30 mouse cellular contexts compared by ENCODE assay signal in the genomic region with DNA sequence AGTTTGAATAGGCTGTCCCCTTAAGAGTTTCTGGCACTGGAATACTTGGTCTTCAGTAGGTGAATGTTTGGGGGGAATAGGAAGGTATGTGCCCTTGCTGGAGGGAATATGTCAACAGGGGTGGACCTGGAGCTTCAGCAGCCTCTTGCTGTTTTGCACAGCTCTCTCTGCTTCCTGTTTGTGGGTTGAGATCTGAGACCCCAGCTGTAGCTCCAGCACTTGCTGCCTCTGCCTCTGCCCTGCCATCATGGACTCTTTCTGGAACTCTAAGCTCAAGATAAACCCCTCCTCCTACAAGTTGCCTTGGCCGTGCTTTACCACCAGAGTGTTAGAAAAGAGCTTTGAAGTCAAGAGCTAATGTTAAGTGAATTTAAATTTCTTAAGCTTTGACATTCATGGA. TPM values are rescaled to one million over a fixed set of nuclear protein-coding genes. Genes with fewer than 3 reads are reported as not detected.
DNase-seq lines count a peak whose midpoint lies in the region; ATAC-seq and TF ChIP-seq lines count a peak whose summit lies in the region.
"Had no signal": no experiment of that assay in that cellular context is flagged by ENCODE, and none has a peak within 500 bp of the region (broad histone marks: within the 10 kb centered on the region; RNA-seq: fewer than 3 reads in every experiment).

No protein-coding gene starts in this region.

- no peak overlapping the region for H3K9ac ChIP-seq in heart, adult 2 months (ENCODE audit: low read depth, low read length)
- no peak overlapping the region for H3K9ac ChIP-seq in heart, embryonic 15.5 days
- H3K9ac ChIP-seq: embryonic facial prominence, embryonic 12.5 days; hindbrain, embryonic 15.5 days; kidney, embryonic 15.5 days; liver, embryonic 12.5 days; liver, postnatal 0 days had no signal

- intact Hi-C loops in heart, adult 2 months (cut with DNase I) = loop anchor here (1.0 to 10.0 kb wide), 3 partner anchors 47 to 369 kb away; partner anchors contain the start of gene Qser1
- intact Hi-C loops in heart, postnatal 25 days (cut with DNase I) = loop anchor here (10.0 kb wide), 1 partner anchor 309 kb away; no protein-coding TSS in a partner anchor
- intact Hi-C loops in left cerebral cortex, postnatal 25 days (cut with DNase I) = loop anchor here (5.0 to 10.0 kb wide), 2 partner anchors 46 to 411 kb away; partner anchors contain the start of gene Hipk3

- no peak for TF ChIP-seq CTCF in heart, adult 2 months (IDR thresholded peaks at IDR 0.05)
- TF ChIP-seq CTCF in thymus, adult 2 months (IDR thresholded peaks at IDR 0.05; ENCODE audit: borderline replicate concordance, control insufficient read depth, extremely low read depth, insufficient read depth, low read length, poor library complexity) = no peak

- H3K4me1 ChIP-seq in heart, adult 2 months (ENCODE audit: control insufficient read depth, insufficient read depth, low read length) = peaks cover 19% of the 10 kb centered on the region
- H3K4me1 ChIP-seq in heart, embryonic 15.5 days (replicated peaks) = peaks cover 30% of the 10 kb centered on the region
- H3K4me1 ChIP-seq in thymus, adult 2 months (replicated peaks; ENCODE audit: control insufficient read depth, insufficient read depth, low read length) = peaks cover 3% of the 10 kb centered on the region; the same call in 1 of the 2 replicates
- H3K4me1 ChIP-seq: hindbrain, embryonic 10.5 days; hindbrain, embryonic 15.5 days; kidney, embryonic 15.5 days had no signal

- H3K79me2 ChIP-seq in heart, adult 2 months (replicated peaks; ENCODE audit: control insufficient read depth, insufficient read depth, low read length) = peaks cover 10% of the 10 kb centered on the region

- H3K36me3 ChIP-seq in heart, adult 2 months (ENCODE audit: control insufficient read depth, insufficient read depth, low read length) = peaks cover 30% of the 10 kb centered on the region
- peaks cover 14% of the 10 kb centered on the region for H3K36me3 ChIP-seq in heart, embryonic 15.5 days
- no peaks in the 10 kb centered on the region for H3K36me3 ChIP-seq in thymus, adult 2 months (ENCODE audit: control insufficient read depth, insufficient read depth, low read length)
- H3K36me3 ChIP-seq: embryonic facial prominence, embryonic 12.5 days had no signal

- TF ChIP-seq POLR2A in heart, adult 2 months (IDR thresholded peaks at IDR 0.05; ENCODE audit: insufficient read depth, low read depth, low read length) = no peak
- TF ChIP-seq POLR2A in thymus, adult 2 months (IDR thresholded peaks at IDR 0.05; ENCODE audit: control insufficient read depth, extremely low read depth, insufficient read depth, low read length, poor library complexity) = no peak

- no peak for ATAC-seq in heart, embryonic 15.5 days (replicated peaks; ENCODE audit: insufficient number of reproducible peaks, insufficient read depth, low FRiP score, low read depth)
- ATAC-seq: CD4-positive, CD25-positive, alpha-beta regulatory T cell, adult 4 months; forebrain, embryonic 14.5 days; inflammation-experienced regulatory T-cells, adult 6 months; liver, embryonic 12.5 days; liver, postnatal 0 days; midbrain, embryonic 16.5 days had no signal

- no peak overlapping the region for H3K4me3 ChIP-seq in heart, adult 2 months
- no peak overlapping the region for H3K4me3 ChIP-seq in heart, embryonic 15.5 days
- H3K4me3 ChIP-seq in thymus, adult 2 months (ENCODE audit: control insufficient read depth, insufficient read depth, low read length) = no peak overlapping the region
- H3K4me3 ChIP-seq: embryonic facial prominence, embryonic 12.5 days; hindbrain, embryonic 10.5 days; hindbrain, embryonic 15.5 days; kidney, embryonic 15.5 days; liver, embryonic 12.5 days had no signal

- H3K9me3 ChIP-seq in heart, embryonic 15.5 days (replicated peaks) = no peaks in the 10 kb centered on the region
- H3K9me3 ChIP-seq: embryonic facial prominence, embryonic 12.5 days; hindbrain, embryonic 10.5 days; hindbrain, embryonic 15.5 days; kidney, embryonic 15.5 days; liver, embryonic 12.5 days had no signal

- H3K27ac ChIP-seq in heart, adult 2 months = peak overlapping the region; percentile 60; the same call in 1 of the 2 replicates
- H3K27ac ChIP-seq in heart, embryonic 15.5 days = 0 out of 2 replicates have a peak overlapping the region, but pooled peaks have one; percentile 70
- no peak overlapping the region for H3K27ac ChIP-seq in thymus, adult 2 months (ENCODE audit: control insufficient read depth, insufficient read depth, low read length)
- H3K27ac ChIP-seq: embryonic facial prominence, embryonic 12.5 days; hindbrain, embryonic 10.5 days; hindbrain, embryonic 15.5 days; kidney, embryonic 15.5 days; liver, embryonic 12.5 days had no signal

- no peak for DNase-seq in heart, adult 2 months
- no peak for DNase-seq in heart, adult 18-20 months
- DNase-seq in heart, postnatal 25 days (ENCODE audit: low spot score) = no peak
- DNase-seq in thymus, adult 2 months = peak; percentile 33
- peak; percentile 29 to 53 for DNase-seq in thymus, postnatal 36 days
- no peak for DNase-seq in layer of hippocampus, postnatal 10 days (ENCODE audit: low spot score in 2 of 2)
- DNase-seq in left cerebral cortex, postnatal 25 days (ENCODE audit: low spot score in 2 of 2) = no peak
- DNase-seq: adrenal gland, postnatal 14 days; cerebellum, adult 11 months; cerebellum, adult 9-10 months; embryo, embryonic 11 days; gastrocnemius, postnatal 36 days; kidney, adult 18-20 months; kidney, postnatal 25 days; left cerebral cortex, postnatal 4 days; liver, postnatal 0 days; lung, postnatal 36 days; right cerebral cortex, adult 18-20 months had no signal

- no peak overlapping the region for H3K4me2 ChIP-seq in heart, embryonic 15.5 days
- H3K4me2 ChIP-seq: embryonic facial prominence, embryonic 12.5 days; hindbrain, embryonic 15.5 days; kidney, embryonic 15.5 days; liver, embryonic 12.5 days; midbrain, embryonic 11.5 days had no signal

- 40% methylated on average over 1 of the region's 1 CpGs for WGBS in heart, adult 2 months
- 40% methylated on average over 1 of the region's 1 CpGs for WGBS in heart, embryonic 15.5 days
- 13% methylated on average over 1 of the region's 1 CpGs for WGBS in thymus, adult 2 months

- no peaks in the 10 kb centered on the region for H3K27me3 ChIP-seq in heart, adult 2 months (ENCODE audit: control insufficient read depth, insufficient read depth, low read length)
- no peaks in the 10 kb centered on the region for H3K27me3 ChIP-seq in heart, embryonic 15.5 days
- no peaks in the 10 kb centered on the region for H3K27me3 ChIP-seq in thymus, adult 2 months (ENCODE audit: control insufficient read depth, insufficient read depth, low read length)
- H3K27me3 ChIP-seq: embryonic facial prominence, embryonic 12.5 days; hindbrain, embryonic 15.5 days; kidney, embryonic 15.5 days; liver, embryonic 12.5 days had no signal

- TF ChIP-seq EP300 in heart, adult 2 months (IDR thresholded peaks at IDR 0.05; ENCODE audit: insufficient read depth, low read depth, low read length) = no peak

RNA-seq across cellular contexts. Expression of gene D430041D05Rik, which starts 35.2 kb away (rescaled TPM):
- total RNA-seq in heart, adult 2 months (2021) = under 1 TPM; 0.05 to 0.08 TPM
- polyA plus RNA-seq in heart, adult 2 months (2012; rRNA removed) = 0.02 and 0.09 TPM in 2 replicates
- total RNA-seq in heart, adult 18-20 months (2021) = under 1 TPM; 0.07 to 0.08 TPM
- 0.06 and 0.44 TPM in 2 replicates for polyA plus RNA-seq in heart, embryonic 15.5 days (2015; fragmentation: Nextera tagmentation; extraction: Ambion mirVana)
- under 1 TPM; 0.03 TPM for total RNA-seq in heart, postnatal 25 days (2021)
- polyA plus RNA-seq in thymus, adult 2 months (2012; rRNA removed) = 3.0 and 3.3 TPM in 2 replicates
- 10 to 100 TPM; 82.8 to 84.4 TPM for total RNA-seq in layer of hippocampus, postnatal 10 days (2021)
- 100 to 1,000 TPM; 124 to 128 TPM for total RNA-seq in left cerebral cortex, postnatal 25 days (2021)
- total RNA-seq: megakaryocyte, adult 5-6 weeks had no signal
- polyA plus RNA-seq: CD4-positive, CD25-positive, alpha-beta regulatory T cell, adult 4 months had no signal

RNA-seq across cellular contexts. Expression of gene Hipk3, which starts 48.2 kb away (rescaled TPM):
- 100 to 1,000 TPM; 206 to 229 TPM for total RNA-seq in heart, adult 2 months (2021)
- polyA plus RNA-seq in heart, adult 2 months (2012; rRNA removed) = 66.9 and 147 TPM in 2 replicates
- 100 to 1,000 TPM; 209 to 220 TPM for total RNA-seq in heart, adult 18-20 months (2021)
- polyA plus RNA-seq in heart, embryonic 15.5 days (2015; fragmentation: Nextera tagmentation; extraction: Ambion mirVana) = 34.5 and 36.9 TPM in 2 replicates
- 100 to 1,000 TPM; 202 to 215 TPM for total RNA-seq in heart, postnatal 25 days (2021)
- polyA plus RNA-seq in thymus, adult 2 months (2012; rRNA removed) = 28.5 and 28.6 TPM in 2 replicates
- total RNA-seq in layer of hippocampus, postnatal 10 days (2021) = 10 to 100 TPM; 47.3 to 48.0 TPM
- total RNA-seq in left cerebral cortex, postnatal 25 days (2021) = 10 to 100 TPM; 85.7 to 86.5 TPM

Comparison
In these comparisons a context has a peak if more than half of its experiments do, and no peak if none do; other contexts are left out.
1. DNase-seq: peak in thymus, adult 2 months (single experiment) and thymus, postnatal 36 days (2 of 2); none in heart, adult 2 months (0 of 2), heart, adult 18-20 months (0 of 2), heart, postnatal 25 days (single experiment), layer of hippocampus, postnatal 10 days (0 of 2) and left cerebral cortex, postnatal 25 days (0 of 2).
2. RNA of gene D430041D05Rik, which starts 35.2 kb away (total RNA-seq): 124 to 128 TPM in left cerebral cortex, postnatal 25 days and 82.8 to 84.4 TPM in layer of hippocampus, postnatal 10 days; 0.05 to 0.08 TPM in heart, adult 2 months, 0.07 to 0.08 TPM in heart, adult 18-20 months and 0.03 TPM in heart, postnatal 25 days; every median in the first group is over 10 times any median in the second.